Mouse (Mus musculus) C2C12 (cell line): ENCODE measurements at regions not wholly inside any gene's neighbourhood (a gene's known extent, or its start where the extent isn't known, plus 50 kb on each side); places are given as distances from the start of the nearest gene placed in this dataset.

Source experiments
- H3K27me3 ChIP-seq: one replicate; pipeline ENCODE4 v1.6.1; 2011; ENCODE audit not compliant: control insufficient read depth, insufficient read depth, insufficient read length
- H3K36me3 ChIP-seq: one replicate; pipeline ENCODE4 v1.6.1; 2011; ENCODE audit not compliant: control insufficient read depth, insufficient read depth
- H3K4me3 ChIP-seq: one replicate; pipeline ENCODE4 v1.5.1; 2011; ENCODE audit warnings: mild to moderate bottlenecking, control low read depth; ENCODE audit not compliant: poor library complexity, insufficient read depth, severe bottlenecking
- H3K79me2 ChIP-seq: one replicate; pipeline ENCODE4 v1.6.1; 2011; ENCODE audit not compliant: control insufficient read depth, insufficient read depth
- H3K79me3 ChIP-seq: one replicate; pipeline ENCODE4 v1.6.1; 2011; ENCODE audit warnings: low read depth, control low read depth
- H3ac ChIP-seq: one replicate; pipeline ENCODE3; 2011; ENCODE audit warnings: low read depth; ENCODE audit not compliant: control insufficient read depth, insufficient read length
- CEBPB ChIP-seq: IDR thresholded peaks from one replicate; pipeline ENCODE4 v1.6.1; 2011; ENCODE audit warnings: low read depth, mild to moderate bottlenecking, control low read depth, moderate library complexity
- CTCF ChIP-seq: IDR thresholded peaks from one replicate; pipeline ENCODE4 v1.5.1; 2011; ENCODE audit not compliant: control insufficient read depth, insufficient read depth, insufficient read length
- FOSL1 ChIP-seq: IDR thresholded peaks from one replicate; pipeline ENCODE4 v1.8.0; 2011; ENCODE audit warnings: mild to moderate bottlenecking, low read length; ENCODE audit not compliant: poor library complexity, insufficient read depth, severe bottlenecking
- MAX ChIP-seq: IDR thresholded peaks from one replicate; pipeline ENCODE4 v1.6.1; 2011; ENCODE audit warnings: mild to moderate bottlenecking, control low read depth
- MYOD1 ChIP-seq: IDR thresholded peaks from one replicate; pipeline ENCODE4 v1.6.1; 2011; ENCODE audit warnings: low read depth; ENCODE audit not compliant: control insufficient read depth, insufficient read length
- MYOG ChIP-seq: IDR thresholded peaks from one replicate; pipeline ENCODE4 v1.6.1; 2011; ENCODE audit not compliant: control insufficient read depth, insufficient read length; ENCODE audit errors: extremely low read depth
- USF1 ChIP-seq: IDR thresholded peaks from one replicate; pipeline ENCODE4 v1.6.1; 2011; ENCODE audit warnings: low read depth, mild to moderate bottlenecking, control low read depth, moderate library complexity

GRCm38 (mm10) chr9:22999181-22999580, 223.7 kb upstream of the Bmper start:
- H3ac ChIP-seq, result no peak overlapping the region
- no peaks in the 10 kb centered on the region for H3K27me3 ChIP-seq
- H3K79me2 ChIP-seq, result no peaks in the 10 kb centered on the region
- no peak overlapping the region for H3K4me3 ChIP-seq
- TF ChIP-seq CEBPB, result no peak
- TF ChIP-seq CTCF, result no peak
- no peak for TF ChIP-seq MAX
- no peak for TF ChIP-seq MYOD1
- TF ChIP-seq MYOG, result no peak
- TF ChIP-seq USF1, result no peak
- no peaks in the 10 kb centered on the region for H3K36me3 ChIP-seq
- H3K79me3 ChIP-seq, result no peaks in the 10 kb centered on the region

GRCm38 (mm10) chr9:23000200-23000599, 222.7 kb upstream of the Bmper start:
- Histone ChIP-seq H3K79me2 (no peaks in the 10 kb centered on the region), H3K27me3 (no peaks in the 10 kb centered on the region), H3K36me3 (no peaks in the 10 kb centered on the region), H3ac (no peak overlapping the region), H3K4me3 (no peak overlapping the region), H3K79me3 (no peaks in the 10 kb centered on the region)
- TF ChIP-seq CTCF, result no peak
- no peak for TF ChIP-seq MYOG
- no peak for TF ChIP-seq CEBPB

GRCm38 (mm10) chr9:23003195-23004061, 219.4 kb upstream of the Bmper start:
- no peak overlapping the region for H3K4me3 ChIP-seq
- no peaks in the 10 kb centered on the region for H3K79me2 ChIP-seq
- no peak overlapping the region for H3ac ChIP-seq
- TF ChIP-seq USF1 (no peak), CTCF (no peak), MYOG (no peak), FOSL1 (no peak), MAX (no peak), CEBPB (no peak), MYOD1 (no peak)
- no peaks in the 10 kb centered on the region for H3K36me3 ChIP-seq
- H3K27me3 ChIP-seq, result no peaks in the 10 kb centered on the region
- H3K79me3 ChIP-seq, result no peaks in the 10 kb centered on the region

GRCm38 (mm10) chr9:23005005-23005404, 217.9 kb upstream of the Bmper start:
- Histone ChIP-seq H3K79me3 (no peaks in the 10 kb centered on the region), H3K36me3 (no peaks in the 10 kb centered on the region), H3ac (no peak overlapping the region), H3K4me3 (no peak overlapping the region), H3K27me3 (no peaks in the 10 kb centered on the region), H3K79me2 (no peaks in the 10 kb centered on the region)
- TF ChIP-seq MYOD1 (no peak), MYOG (no peak), MAX (no peak), CEBPB (no peak), USF1 (no peak), FOSL1 (no peak), CTCF (no peak)

GRCm38 (mm10) chr9:23009462-23010183, 213.3 kb upstream of the Bmper start:
- TF ChIP-seq MYOG (no peak), CTCF (no peak), MAX (no peak), FOSL1 (no peak), CEBPB (no peak), USF1 (no peak), MYOD1 (no peak)
- no peak overlapping the region for H3K4me3 ChIP-seq
- no peaks in the 10 kb centered on the region for H3K27me3 ChIP-seq
- no peak overlapping the region for H3ac ChIP-seq
- no peaks in the 10 kb centered on the region for H3K79me3 ChIP-seq
- no peaks in the 10 kb centered on the region for H3K79me2 ChIP-seq
- H3K36me3 ChIP-seq, result no peaks in the 10 kb centered on the region
